Comparison of ENCODE assay signal across 14 mouse cellular contexts in genomic region chr13:9599334-9600096, GRCm38 (mm10).
"Had no signal": no experiment of that assay in that cellular context is flagged by ENCODE, and none has a peak within 500 bp of the region (broad histone marks: within the 10 kb centered on the region; RNA-seq: fewer than 3 reads in every experiment).

No protein-coding gene starts in this region.

- H3K9ac ChIP-seq: limb, embryonic 15.5 days; liver, embryonic 13.5 days; liver, postnatal 0 days; lung, embryonic 15.5 days; midbrain, embryonic 15.5 days; neural tube, embryonic 13.5 days had no signal

- DNase-seq: kidney, adult 8-10 months; kidney, postnatal 25 days; layer of hippocampus, postnatal 36 days; liver, embryonic 13.5 days; liver, postnatal 0 days; right cerebral cortex, postnatal 25 days; thymus, postnatal 36 days had no signal

- H3K27ac ChIP-seq: limb, embryonic 15.5 days; liver, embryonic 13.5 days; lung, embryonic 15.5 days; midbrain, embryonic 15.5 days; neural tube, embryonic 13.5 days had no signal

- H3K4me3 ChIP-seq: limb, embryonic 15.5 days; liver, embryonic 13.5 days; lung, embryonic 15.5 days; megakaryocyte, embryonic 14.5 days; midbrain, embryonic 15.5 days; neural tube, embryonic 13.5 days had no signal

- H3K4me2 ChIP-seq: limb, embryonic 15.5 days; liver, embryonic 13.5 days; lung, embryonic 15.5 days; midbrain, embryonic 11.5 days; midbrain, embryonic 15.5 days; neural tube, embryonic 13.5 days had no signal

- H3K4me1 ChIP-seq: limb, embryonic 15.5 days; liver, embryonic 13.5 days; lung, embryonic 15.5 days; midbrain, embryonic 15.5 days; neural tube, embryonic 13.5 days had no signal

- ATAC-seq: intestine, postnatal 0 days; liver, postnatal 0 days; midbrain, embryonic 15.5 days had no signal

- H3K27me3 ChIP-seq: limb, embryonic 15.5 days; liver, embryonic 13.5 days; lung, embryonic 15.5 days; megakaryocyte, embryonic 14.5 days; midbrain, embryonic 15.5 days; neural tube, embryonic 13.5 days had no signal

- H3K36me3 ChIP-seq: liver, embryonic 13.5 days; lung, embryonic 15.5 days had no signal

- H3K9me3 ChIP-seq: limb, embryonic 15.5 days; liver, embryonic 13.5 days; lung, embryonic 15.5 days; megakaryocyte, embryonic 14.5 days; midbrain, embryonic 15.5 days; neural tube, embryonic 13.5 days had no signal
